Mouse (Mus musculus) adrenal gland, postnatal 4 days (tissue): ENCODE results near the gene P2ry14. TPM values are rescaled to one million over a fixed set of nuclear protein-coding genes. Genes with fewer than 3 reads are reported as not detected.
"Not testable (repeated sequence)": the region's sequence is repeated elsewhere in the genome, so short reads cannot be mapped to it uniquely, and the experiment has no call there.

Experiments
- DNase-seq, 2 experiments: peaks; one replicate each; pipeline ENCODE4 v3.0.0; 2021 to 2022; ENCODE audit warnings: low spot score in 2 of 2, mixed read lengths in 2 of 2
- total RNA-seq, 2 experiments: library from RNA; stranded (reverse); gene quantifications; 2 replicates each; pipeline ENCODE4 v1.2.3; 2021

P2ry14 gene
- total RNA-seq, 2 experiments from 2014 or later: 12.2 to 13.9 TPM

DNA sequence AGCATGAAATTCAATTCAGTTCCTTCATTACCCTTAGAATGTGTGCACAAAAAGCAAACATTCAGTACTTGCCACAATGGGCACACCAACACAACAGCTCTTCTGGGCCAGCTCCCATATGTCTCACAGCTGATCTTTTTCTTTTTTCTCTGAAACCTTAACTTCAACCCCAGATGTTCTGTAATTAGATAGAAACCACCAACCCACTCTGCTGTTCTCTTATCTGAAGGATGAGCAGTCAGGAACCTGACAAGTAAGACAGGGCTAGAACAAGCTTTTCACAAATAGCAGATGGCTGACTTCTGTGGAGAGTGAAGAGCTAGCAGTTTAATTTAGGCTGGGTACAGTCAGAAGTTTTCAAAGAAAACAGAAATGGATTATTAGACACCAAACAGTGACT lies 3.8 kb downstream of the P2ry14 start:
- DNase-seq: no peak

- no peak for DNase-seq
These were observed 8.2 kb downstream of the P2ry14 start for GRCm38 (mm10) chr3:59145194-59145593.

DNA sequence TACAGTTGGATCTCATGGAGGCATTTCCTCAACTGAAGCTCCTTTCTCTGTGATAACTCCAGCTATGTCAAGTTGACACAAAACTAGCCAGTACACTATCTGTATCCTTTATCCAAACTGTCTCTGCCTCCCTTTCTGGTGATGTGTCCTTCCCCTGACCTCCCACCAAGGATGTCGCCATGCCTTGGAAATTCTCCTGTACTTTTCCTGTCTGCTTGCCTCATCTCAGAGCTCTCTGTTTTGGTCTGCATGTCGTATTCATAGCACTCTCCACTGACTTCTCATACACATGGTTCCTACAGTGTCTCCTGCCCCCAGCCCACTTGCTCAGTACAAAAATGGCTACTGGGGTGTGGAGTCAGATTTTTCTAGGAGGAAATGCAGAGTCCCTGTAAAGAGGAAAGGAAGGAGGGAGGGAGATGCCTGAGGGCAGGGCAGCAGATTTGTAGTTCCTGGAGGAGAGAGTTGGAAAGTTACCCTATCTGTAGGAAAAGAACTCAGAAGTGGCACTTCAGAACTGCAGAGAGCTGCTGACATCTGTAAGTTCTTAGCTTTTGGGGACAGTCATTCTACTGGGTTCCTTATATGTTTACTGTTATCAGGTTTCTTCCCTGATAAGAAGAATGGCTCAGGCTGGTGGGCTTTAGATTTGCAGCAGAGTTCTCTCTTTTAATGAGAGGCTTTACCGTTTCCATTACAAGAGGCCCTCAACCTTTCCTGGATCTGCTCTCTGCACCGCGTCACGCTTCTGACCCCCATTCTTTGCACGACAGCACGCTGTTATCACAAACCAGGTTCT lies 11.7 kb downstream of the P2ry14 start:
- DNase-seq: no peak

DNA sequence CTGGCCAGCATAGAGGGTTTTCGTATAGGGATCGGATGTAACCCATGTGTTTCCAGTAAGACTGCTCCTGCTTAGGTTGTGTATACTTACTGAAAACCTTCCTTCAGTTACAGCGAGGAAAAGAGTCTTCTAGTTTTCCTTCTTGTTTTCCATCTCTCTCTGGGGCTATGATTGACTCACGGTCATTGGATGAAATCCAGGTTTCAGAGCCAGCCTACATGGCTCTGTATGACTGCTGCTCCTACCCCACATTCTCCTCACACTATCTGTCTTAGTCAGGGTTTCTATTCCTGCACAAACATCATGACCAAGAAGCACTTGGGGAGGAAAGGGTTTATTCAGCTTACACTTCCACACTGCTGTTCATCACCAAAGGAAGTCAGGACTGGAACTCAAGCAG lies 12.5 kb downstream of the P2ry14 start:
- not testable (repeated sequence) for DNase-seq

GRCm38 (mm10) chr3:59140115-59140514 lies 13.3 kb downstream of the P2ry14 start:
- no peak for DNase-seq

DNA sequence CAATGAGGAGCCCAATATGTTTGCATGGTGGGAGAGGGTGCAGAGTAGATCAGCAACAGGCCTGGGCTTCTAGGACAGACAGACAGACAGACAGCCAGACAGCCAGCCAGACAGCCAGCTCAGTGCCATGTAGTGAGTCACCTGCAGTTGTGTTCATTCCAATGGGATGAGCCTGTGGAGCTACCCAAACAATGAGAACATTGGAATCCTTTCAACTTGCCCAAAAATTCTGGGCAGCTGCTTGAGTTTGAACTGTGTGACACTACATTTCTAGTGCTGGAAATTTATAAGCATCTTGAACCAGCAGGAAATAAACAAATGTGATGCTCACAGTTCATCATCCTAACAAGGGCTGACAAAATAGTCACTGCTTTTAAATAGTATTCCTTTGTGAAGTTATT lies 13.8 kb downstream of the P2ry14 start:
- no peak for DNase-seq

- no peak for DNase-seq
These were observed 14.4 kb downstream of the P2ry14 start for GRCm38 (mm10) chr3:59138946-59139468.

- DNase-seq: no peak
These were observed 17.3 kb downstream of the P2ry14 start for GRCm38 (mm10) chr3:59135911-59136653.

DNA sequence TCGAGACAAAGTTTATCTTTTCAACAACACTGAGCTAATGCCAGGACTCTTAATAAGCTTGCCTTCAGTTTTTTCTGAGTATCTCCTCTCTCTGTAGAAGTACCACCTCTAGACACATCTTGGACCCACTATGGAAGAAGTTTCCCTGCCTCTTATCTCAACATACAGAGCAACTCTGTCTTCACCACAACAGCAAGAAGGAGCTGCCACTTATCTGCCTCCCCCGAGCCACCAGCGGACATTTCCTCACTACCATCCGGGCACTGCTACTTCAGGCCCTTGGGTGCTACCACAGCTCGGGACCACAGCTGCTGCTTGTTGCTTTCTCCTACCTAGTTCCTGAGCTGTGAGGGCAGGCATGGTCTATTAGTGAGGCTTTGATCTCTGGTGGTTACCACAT lies 20.2 kb downstream of the P2ry14 start:
- DNase-seq: no peak

DNA sequence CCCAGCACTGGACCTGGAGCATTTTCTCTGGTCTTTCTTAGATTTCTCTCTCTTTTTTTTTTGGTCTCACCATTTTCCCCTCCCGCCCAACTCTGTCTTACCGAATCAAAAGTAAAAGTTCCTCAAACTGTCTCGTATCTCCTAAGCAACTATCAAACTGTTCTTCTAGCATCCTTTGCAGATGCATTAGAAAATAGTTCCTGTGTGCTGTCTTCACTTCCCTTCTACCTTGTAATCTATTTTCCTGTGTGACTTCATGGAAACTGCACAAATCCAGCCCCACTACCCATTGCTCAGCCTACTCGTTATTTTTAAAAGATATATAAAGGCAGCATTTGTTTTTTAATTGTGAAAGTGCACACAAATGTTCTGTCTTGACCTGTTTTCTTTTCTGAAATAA lies 21.5 kb downstream of the P2ry14 start:
- no peak for DNase-seq

- no peak for DNase-seq
These were observed 22.3 kb downstream of the P2ry14 start for GRCm38 (mm10) chr3:59131081-59131480.

DNA sequence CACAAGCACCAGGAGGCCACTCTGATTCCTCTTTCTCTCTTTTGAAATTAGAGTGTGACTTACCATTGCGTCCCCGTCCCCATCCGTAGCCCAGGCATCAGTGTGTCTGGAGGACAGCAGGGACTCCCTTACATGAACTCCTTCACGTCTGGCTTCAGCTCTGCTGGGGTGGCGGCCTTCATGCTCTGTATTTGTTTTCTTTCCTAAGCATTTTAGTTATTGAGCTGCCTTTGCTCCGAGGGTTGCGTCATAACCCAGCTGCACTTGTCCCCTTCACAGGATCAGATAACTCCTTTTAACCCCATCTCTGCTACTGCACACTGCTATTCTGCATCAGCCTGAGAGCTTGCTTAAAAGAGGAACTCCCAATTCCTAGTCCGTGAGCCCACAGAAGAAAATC lies 23.0 kb downstream of the P2ry14 start:
- no peak for DNase-seq

GRCm38 (mm10) chr3:59129547-59129946 lies 23.9 kb downstream of the P2ry14 start:
- no peak for DNase-seq

GRCm38 (mm10) chr3:59128681-59129080 lies 24.7 kb downstream of the P2ry14 start:
- no peak for DNase-seq

- no peak for DNase-seq
These were observed 27.4 kb downstream of the P2ry14 start for GRCm38 (mm10) chr3:59125783-59126555.

DNA sequence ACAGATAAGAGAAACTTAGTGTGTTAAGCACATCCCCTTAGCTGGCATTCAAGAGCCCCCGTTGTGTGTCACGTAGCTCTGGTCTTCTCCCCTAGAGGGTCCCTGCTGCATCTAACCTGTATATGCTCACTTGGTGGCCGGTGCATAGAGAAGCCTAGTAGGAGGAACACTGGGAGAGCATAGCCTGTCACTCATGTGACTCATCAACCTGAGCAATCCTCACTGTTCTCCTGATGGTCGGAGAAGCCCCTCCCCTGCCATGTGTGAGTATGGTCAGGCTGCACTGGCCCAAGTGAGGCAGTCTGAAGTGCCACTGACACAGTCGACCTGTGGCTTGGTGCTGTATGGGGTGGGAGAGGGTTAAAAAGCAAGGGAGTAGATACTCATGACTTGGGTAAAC lies 28.4 kb downstream of the P2ry14 start:
- DNase-seq: no peak

- no peak for DNase-seq
These were observed 31.5 kb downstream of the P2ry14 start for GRCm38 (mm10) chr3:59121780-59122449.

GRCm38 (mm10) chr3:59121067-59121730 lies 32.2 kb downstream of the P2ry14 start:
- no peak for DNase-seq

GRCm38 (mm10) chr3:59113973-59114517 lies 39.4 kb downstream of the P2ry14 start:
- no peak for DNase-seq

- DNase-seq: not testable (repeated sequence)
These were observed 40.1 kb downstream of the P2ry14 start for GRCm38 (mm10) chr3:59113291-59113690.
